Mouse (Mus musculus): ENCODE data around the gene Aqp5. TPM values are rescaled to one million over a fixed set of nuclear protein-coding genes. Genes with fewer than 3 reads are reported as not detected.

Aqp5 gene
- polyA plus RNA-seq, 1 experiment from 2014 or later = 0.27 TPM

- 57% methylated on average over 22 of the region's 22 CpGs for WGBS
- H3K27ac ChIP-seq (ENCODE audit: low read depth, low read length) = peak within 1 kb of the TSS; percentile 51; the same call in 1 of the 2 replicates
- peaks cover 13% of the 10 kb centered on the region for H3K4me1 ChIP-seq (ENCODE audit: control insufficient read depth, insufficient read depth, low read length)
- H3K4me2 ChIP-seq (ENCODE audit: low read depth) = no peak within 1 kb of the TSS
- H3K36me3 ChIP-seq (ENCODE audit: control insufficient read depth, insufficient read depth, low read length) = no peaks in the 10 kb centered on the region
- DNase-seq (ENCODE audit: low spot score) = no peak
- H3K27me3 ChIP-seq (ENCODE audit: control insufficient read depth, insufficient read depth, low read length) = no peaks in the 10 kb centered on the region
- H3K9ac ChIP-seq (ENCODE audit: low read length) = peak within 1 kb of the TSS; percentile 19; the same call in 1 of the 2 replicates
- no peaks in the 10 kb centered on the region for H3K9me3 ChIP-seq (ENCODE audit: control insufficient read depth, low read length)
- no peak for ATAC-seq (ENCODE audit: insufficient read depth, low FRiP score, low TSS enrichment)
- H3K4me3 ChIP-seq (ENCODE audit: low read depth, low read length) = no peak within 1 kb of the TSS
Measured at GRCm38 (mm10) chr15:99600986-99601822, 10.6 kb downstream of the Aqp5 start, which contains the start of gene Aqp6. Gene Aqp6 (plus strand): TSS chr15:99601400.

- no peak overlapping the region for H3K9ac ChIP-seq (ENCODE audit: low read length)
- no peak overlapping the region for H3K27ac ChIP-seq (ENCODE audit: low read depth, low read length)
- DNase-seq (ENCODE audit: low spot score) (no peak), ATAC-seq (ENCODE audit: insufficient read depth, low FRiP score, low TSS enrichment) (no peak)
- peaks cover 13% of the 10 kb centered on the region for H3K4me1 ChIP-seq (ENCODE audit: control insufficient read depth, insufficient read depth, low read length)
- H3K9me3 ChIP-seq (ENCODE audit: control insufficient read depth, low read length) = no peaks in the 10 kb centered on the region
- WGBS = 34% methylated on average over 4 of the region's 5 CpGs
- no peak overlapping the region for H3K4me3 ChIP-seq (ENCODE audit: low read depth, low read length)
- H3K36me3 ChIP-seq (ENCODE audit: control insufficient read depth, insufficient read depth, low read length) = no peaks in the 10 kb centered on the region
- H3K4me2 ChIP-seq (ENCODE audit: low read depth) = no peak overlapping the region
- no peaks in the 10 kb centered on the region for H3K27me3 ChIP-seq (ENCODE audit: control insufficient read depth, insufficient read depth, low read length)
Measured at GRCm38 (mm10) chr15:99601823-99602120, 11.2 kb downstream of the Aqp5 start.

- H3K9me3 ChIP-seq (ENCODE audit: control insufficient read depth, low read length) = no peaks in the 10 kb centered on the region
- peak overlapping the region; percentile 19; the same call in 1 of the 2 replicates for H3K9ac ChIP-seq (ENCODE audit: low read length)
- no peak overlapping the region for H3K4me2 ChIP-seq (ENCODE audit: low read depth)
- H3K4me1 ChIP-seq (ENCODE audit: control insufficient read depth, insufficient read depth, low read length) = peaks cover 16% of the 10 kb centered on the region
- no peaks in the 10 kb centered on the region for H3K27me3 ChIP-seq (ENCODE audit: control insufficient read depth, insufficient read depth, low read length)
- no peaks in the 10 kb centered on the region for H3K36me3 ChIP-seq (ENCODE audit: control insufficient read depth, insufficient read depth, low read length)
- DNase-seq (ENCODE audit: low spot score) (no peak), ATAC-seq (ENCODE audit: insufficient read depth, low FRiP score, low TSS enrichment) (no peak)
- 0 out of 2 replicates have a peak overlapping the region, but pooled peaks have one; percentile 51 for H3K27ac ChIP-seq (ENCODE audit: low read depth, low read length)
- no peak overlapping the region for H3K4me3 ChIP-seq (ENCODE audit: low read depth, low read length)
- WGBS = 66% methylated on average over 17 of the region's 17 CpGs
Measured at GRCm38 (mm10) chr15:99602206-99602820, 11.7 kb downstream of the Aqp5 start.

- Histone ChIP-seq H3K27me3 (ENCODE audit: control insufficient read depth, insufficient read depth, low read length) (no peaks in the 10 kb centered on the region), H3K9me3 (ENCODE audit: control insufficient read depth, low read length) (no peaks in the 10 kb centered on the region), H3K4me2 (ENCODE audit: low read depth) (no peak overlapping the region), H3K27ac (ENCODE audit: low read depth, low read length) (no peak overlapping the region), H3K4me1 (ENCODE audit: control insufficient read depth, insufficient read depth, low read length) (peaks cover 22% of the 10 kb centered on the region), H3K36me3 (ENCODE audit: control insufficient read depth, insufficient read depth, low read length) (no peaks in the 10 kb centered on the region), H3K4me3 (ENCODE audit: low read depth, low read length) (no peak overlapping the region), H3K9ac (ENCODE audit: low read length) (no peak overlapping the region)
- no peak for DNase-seq (ENCODE audit: low spot score)
- ATAC-seq (ENCODE audit: insufficient read depth, low FRiP score, low TSS enrichment) = no peak
- 83% methylated on average over 7 of the region's 7 CpGs for WGBS
Measured at GRCm38 (mm10) chr15:99603216-99603615, 12.6 kb downstream of the Aqp5 start.

- Histone ChIP-seq H3K4me2 (ENCODE audit: low read depth) (no peak overlapping the region), H3K4me1 (ENCODE audit: control insufficient read depth, insufficient read depth, low read length) (peaks cover 15% of the 10 kb centered on the region), H3K27me3 (ENCODE audit: control insufficient read depth, insufficient read depth, low read length) (no peaks in the 10 kb centered on the region), H3K9me3 (ENCODE audit: control insufficient read depth, low read length) (no peaks in the 10 kb centered on the region), H3K4me3 (ENCODE audit: low read depth, low read length) (no peak overlapping the region), H3K27ac (ENCODE audit: low read depth, low read length) (no peak overlapping the region), H3K9ac (ENCODE audit: low read length) (no peak overlapping the region), H3K36me3 (ENCODE audit: control insufficient read depth, insufficient read depth, low read length) (no peaks in the 10 kb centered on the region)
- ATAC-seq (ENCODE audit: insufficient read depth, low FRiP score, low TSS enrichment) (no peak), DNase-seq (ENCODE audit: low spot score) (no peak)
- WGBS = 71% methylated on average over 3 of the region's 3 CpGs
Measured at GRCm38 (mm10) chr15:99605595-99605994, 15.0 kb downstream of the Aqp5 start.

- Histone ChIP-seq H3K36me3 (ENCODE audit: control insufficient read depth, insufficient read depth, low read length) (no peaks in the 10 kb centered on the region), H3K9ac (ENCODE audit: low read length) (no peak overlapping the region), H3K27ac (ENCODE audit: low read depth, low read length) (no peak overlapping the region), H3K4me2 (ENCODE audit: low read depth) (no peak overlapping the region), H3K27me3 (ENCODE audit: control insufficient read depth, insufficient read depth, low read length) (no peaks in the 10 kb centered on the region), H3K4me1 (ENCODE audit: control insufficient read depth, insufficient read depth, low read length) (peaks cover 9% of the 10 kb centered on the region), H3K9me3 (ENCODE audit: control insufficient read depth, low read length) (no peaks in the 10 kb centered on the region), H3K4me3 (ENCODE audit: low read depth, low read length) (no peak overlapping the region)
- WGBS = 39% methylated on average over 5 of the region's 5 CpGs
- DNase-seq (ENCODE audit: low spot score) (no peak), ATAC-seq (ENCODE audit: insufficient read depth, low FRiP score, low TSS enrichment) (no peak)
Measured at GRCm38 (mm10) chr15:99606515-99606914, 15.9 kb downstream of the Aqp5 start.

- H3K4me3 ChIP-seq (ENCODE audit: low read depth, low read length) = no peak overlapping the region
- ATAC-seq (ENCODE audit: insufficient read depth, low FRiP score, low TSS enrichment) = 0 out of 2 replicates have a peak, but pooled peaks have one; percentile 41
- peak; percentile 48 for DNase-seq (ENCODE audit: low spot score)
- no peak overlapping the region for H3K4me2 ChIP-seq (ENCODE audit: low read depth)
- H3K9me3 ChIP-seq (ENCODE audit: control insufficient read depth, low read length) = no peaks in the 10 kb centered on the region
- no peaks in the 10 kb centered on the region for H3K36me3 ChIP-seq (ENCODE audit: control insufficient read depth, insufficient read depth, low read length)
- H3K9ac ChIP-seq (ENCODE audit: low read length) = no peak overlapping the region
- WGBS = 19% methylated on average over 10 of the region's 10 CpGs
- H3K4me1 ChIP-seq (ENCODE audit: control insufficient read depth, insufficient read depth, low read length) = peaks cover 9% of the 10 kb centered on the region
- peak overlapping the region; percentile 65; the same call in 1 of the 2 replicates for H3K27ac ChIP-seq (ENCODE audit: low read depth, low read length)
- H3K27me3 ChIP-seq (ENCODE audit: control insufficient read depth, insufficient read depth, low read length) = no peaks in the 10 kb centered on the region
Measured at GRCm38 (mm10) chr15:99607388-99608113, 17.0 kb downstream of the Aqp5 start.

- Histone ChIP-seq H3K9ac (ENCODE audit: low read length) (no peak overlapping the region), H3K27me3 (ENCODE audit: control insufficient read depth, insufficient read depth, low read length) (no peaks in the 10 kb centered on the region), H3K4me3 (ENCODE audit: low read depth, low read length) (no peak overlapping the region), H3K27ac (ENCODE audit: low read depth, low read length) (no peak overlapping the region), H3K36me3 (ENCODE audit: control insufficient read depth, insufficient read depth, low read length) (no peaks in the 10 kb centered on the region), H3K4me1 (ENCODE audit: control insufficient read depth, insufficient read depth, low read length) (peaks cover 9% of the 10 kb centered on the region), H3K4me2 (ENCODE audit: low read depth) (no peak overlapping the region), H3K9me3 (ENCODE audit: control insufficient read depth, low read length) (no peaks in the 10 kb centered on the region)
- WGBS = 80% methylated on average over 13 of the region's 13 CpGs
- no peak for DNase-seq (ENCODE audit: low spot score)
- ATAC-seq (ENCODE audit: insufficient read depth, low FRiP score, low TSS enrichment) = no peak
Measured at GRCm38 (mm10) chr15:99608382-99609125, 18.0 kb downstream of the Aqp5 start.
